Mouse (Mus musculus): ENCODE data around the gene Txnrd2. TPM values are rescaled to one million over a fixed set of nuclear protein-coding genes. Genes with fewer than 3 reads are reported as not detected.
A peak's percentile ranks its signal among the peaks of the same experiment; 100 is the strongest.

The Txnrd2 gene
- polyA plus RNA-seq, 1 experiment from 2014 or later, result 39.6 TPM

- no peak overlapping the region for H3K4me2 ChIP-seq (ENCODE audit: low read depth, low read length)
- H3K27ac ChIP-seq (ENCODE audit: low read length), result no peak overlapping the region
- H3K9ac ChIP-seq (ENCODE audit: low read length), result no peak overlapping the region
- no peaks in the 10 kb centered on the region for H3K9me3 ChIP-seq (replicated peaks; ENCODE audit: control insufficient read depth, low read length)
- no peak for ATAC-seq (replicated peaks; ENCODE audit: extremely low read depth, insufficient read depth, low FRiP score)
- no peak overlapping the region for H3K4me3 ChIP-seq (ENCODE audit: low read length)
- H3K36me3 ChIP-seq (ENCODE audit: control insufficient read depth, insufficient read depth), result no peaks in the 10 kb centered on the region; the same call in 1 of the 2 replicates
- no peaks in the 10 kb centered on the region for H3K4me1 ChIP-seq (ENCODE audit: control insufficient read depth, insufficient read depth, low read length)
- WGBS, result 52% methylated on average over 4 of the region's 4 CpGs
- H3K27me3 ChIP-seq (ENCODE audit: control insufficient read depth, insufficient read depth, low read length), result no peaks in the 10 kb centered on the region
Observed at GRCm38 (mm10) chr16:18480933-18481485, 54.8 kb downstream of the Txnrd2 start.

- WGBS, result 88% methylated on average over 3 of the region's 3 CpGs
- no peak overlapping the region for H3K4me2 ChIP-seq (ENCODE audit: low read depth, low read length)
- no peak for ATAC-seq (replicated peaks; ENCODE audit: extremely low read depth, insufficient read depth, low FRiP score)
- H3K9me3 ChIP-seq (replicated peaks; ENCODE audit: control insufficient read depth, low read length), result no peaks in the 10 kb centered on the region
- H3K4me1 ChIP-seq (ENCODE audit: control insufficient read depth, insufficient read depth, low read length), result no peaks in the 10 kb centered on the region
- H3K27me3 ChIP-seq (ENCODE audit: control insufficient read depth, insufficient read depth, low read length), result no peaks in the 10 kb centered on the region
- H3K36me3 ChIP-seq (ENCODE audit: control insufficient read depth, insufficient read depth), result no peaks in the 10 kb centered on the region; the same call in 1 of the 2 replicates
- no peak overlapping the region for H3K4me3 ChIP-seq (ENCODE audit: low read length)
- no peak overlapping the region for H3K9ac ChIP-seq (ENCODE audit: low read length)
- no peak overlapping the region for H3K27ac ChIP-seq (ENCODE audit: low read length)
Observed at GRCm38 (mm10) chr16:18482431-18482830, 56.2 kb downstream of the Txnrd2 start.

GRCm38 (mm10) chr16:18483839-18484238 is 57.7 kb downstream of the Txnrd2 start:
- ATAC-seq (replicated peaks; ENCODE audit: extremely low read depth, insufficient read depth, low FRiP score), result no peak
- H3K27ac ChIP-seq (ENCODE audit: low read length), result no peak overlapping the region
- no peaks in the 10 kb centered on the region for H3K4me1 ChIP-seq (ENCODE audit: control insufficient read depth, insufficient read depth, low read length)
- H3K36me3 ChIP-seq (ENCODE audit: control insufficient read depth, insufficient read depth), result no peaks in the 10 kb centered on the region
- H3K9me3 ChIP-seq (replicated peaks; ENCODE audit: control insufficient read depth, low read length), result no peaks in the 10 kb centered on the region
- H3K4me3 ChIP-seq (ENCODE audit: low read length), result no peak overlapping the region
- H3K4me2 ChIP-seq (ENCODE audit: low read depth, low read length), result no peak overlapping the region
- no peak overlapping the region for H3K9ac ChIP-seq (ENCODE audit: low read length)
- H3K27me3 ChIP-seq (ENCODE audit: control insufficient read depth, insufficient read depth, low read length), result no peaks in the 10 kb centered on the region
- WGBS, result 73% methylated on average over 5 of the region's 5 CpGs

- WGBS, result 43% methylated on average over 4 of the region's 4 CpGs
- H3K9ac ChIP-seq (ENCODE audit: low read length), result no peak overlapping the region
Observed at GRCm38 (mm10) chr16:18484386-18484785, 58.2 kb downstream of the Txnrd2 start.

GRCm38 (mm10) chr16:18484794-18485435 is 58.7 kb downstream of the Txnrd2 start:
- Histone ChIP-seq H3K9ac (ENCODE audit: low read length) (no peak overlapping the region), H3K4me2 (ENCODE audit: low read depth, low read length) (no peak overlapping the region), H3K36me3 (ENCODE audit: control insufficient read depth, insufficient read depth) (no peaks in the 10 kb centered on the region), H3K9me3 (replicated peaks; ENCODE audit: control insufficient read depth, low read length) (no peaks in the 10 kb centered on the region), H3K27ac (ENCODE audit: low read length) (no peak overlapping the region), H3K4me3 (ENCODE audit: low read length) (no peak overlapping the region), H3K4me1 (ENCODE audit: control insufficient read depth, insufficient read depth, low read length) (no peaks in the 10 kb centered on the region), H3K27me3 (ENCODE audit: control insufficient read depth, insufficient read depth, low read length) (no peaks in the 10 kb centered on the region)
- 57% methylated on average over 5 of the region's 5 CpGs for WGBS
- ATAC-seq (replicated peaks; ENCODE audit: extremely low read depth, insufficient read depth, low FRiP score), result no peak

More at GRCm38 (mm10) chr16:18484386-18484785, 58.2 kb downstream of the Txnrd2 start:
- Histone ChIP-seq H3K4me2 (ENCODE audit: low read depth, low read length) (no peak overlapping the region), H3K4me3 (ENCODE audit: low read length) (no peak overlapping the region), H3K4me1 (ENCODE audit: control insufficient read depth, insufficient read depth, low read length) (no peaks in the 10 kb centered on the region), H3K36me3 (ENCODE audit: control insufficient read depth, insufficient read depth) (no peaks in the 10 kb centered on the region), H3K27me3 (ENCODE audit: control insufficient read depth, insufficient read depth, low read length) (no peaks in the 10 kb centered on the region), H3K9me3 (replicated peaks; ENCODE audit: control insufficient read depth, low read length) (no peaks in the 10 kb centered on the region), H3K27ac (ENCODE audit: low read length) (no peak overlapping the region)
- ATAC-seq (replicated peaks; ENCODE audit: extremely low read depth, insufficient read depth, low FRiP score), result no peak

GRCm38 (mm10) chr16:18486126-18486525 is 59.9 kb downstream of the Txnrd2 start:
- Histone ChIP-seq H3K9me3 (replicated peaks; ENCODE audit: control insufficient read depth, low read length) (no peaks in the 10 kb centered on the region), H3K4me2 (ENCODE audit: low read depth, low read length) (no peak overlapping the region), H3K4me3 (ENCODE audit: low read length) (no peak overlapping the region), H3K9ac (ENCODE audit: low read length) (no peak overlapping the region), H3K36me3 (ENCODE audit: control insufficient read depth, insufficient read depth) (no peaks in the 10 kb centered on the region), H3K4me1 (ENCODE audit: control insufficient read depth, insufficient read depth, low read length) (no peaks in the 10 kb centered on the region), H3K27me3 (ENCODE audit: control insufficient read depth, insufficient read depth, low read length) (no peaks in the 10 kb centered on the region), H3K27ac (ENCODE audit: low read length) (no peak overlapping the region)
- WGBS, result 95% methylated on average over 2 of the region's 2 CpGs
- ATAC-seq (replicated peaks; ENCODE audit: extremely low read depth, insufficient read depth, low FRiP score), result no peak

- Histone ChIP-seq H3K4me3 (ENCODE audit: low read length) (no peak overlapping the region), H3K9ac (ENCODE audit: low read length) (no peak overlapping the region), H3K27ac (ENCODE audit: low read length) (no peak overlapping the region), H3K4me2 (ENCODE audit: low read depth, low read length) (no peak overlapping the region), H3K36me3 (ENCODE audit: control insufficient read depth, insufficient read depth) (no peaks in the 10 kb centered on the region), H3K9me3 (replicated peaks; ENCODE audit: control insufficient read depth, low read length) (no peaks in the 10 kb centered on the region), H3K27me3 (ENCODE audit: control insufficient read depth, insufficient read depth, low read length) (no peaks in the 10 kb centered on the region), H3K4me1 (ENCODE audit: control insufficient read depth, insufficient read depth, low read length) (no peaks in the 10 kb centered on the region)
- WGBS, result 98% methylated on average over 3 of the region's 3 CpGs
- ATAC-seq (replicated peaks; ENCODE audit: extremely low read depth, insufficient read depth, low FRiP score), result no peak
Observed at GRCm38 (mm10) chr16:18490281-18490680, 64.1 kb downstream of the Txnrd2 start.

GRCm38 (mm10) chr16:18490894-18491293 is 64.7 kb downstream of the Txnrd2 start:
- Histone ChIP-seq H3K4me3 (ENCODE audit: low read length) (no peak overlapping the region), H3K4me2 (ENCODE audit: low read depth, low read length) (no peak overlapping the region), H3K9me3 (replicated peaks; ENCODE audit: control insufficient read depth, low read length) (no peaks in the 10 kb centered on the region), H3K27ac (ENCODE audit: low read length) (no peak overlapping the region), H3K36me3 (ENCODE audit: control insufficient read depth, insufficient read depth) (no peaks in the 10 kb centered on the region), H3K27me3 (ENCODE audit: control insufficient read depth, insufficient read depth, low read length) (no peaks in the 10 kb centered on the region), H3K4me1 (ENCODE audit: control insufficient read depth, insufficient read depth, low read length) (no peaks in the 10 kb centered on the region), H3K9ac (ENCODE audit: low read length) (no peak overlapping the region)
- ATAC-seq (replicated peaks; ENCODE audit: extremely low read depth, insufficient read depth, low FRiP score), result no peak
- WGBS, result 64% methylated on average over 1 of the region's 1 CpGs

GRCm38 (mm10) chr16:18497865-18498515 is 71.8 kb downstream of the Txnrd2 start:
- WGBS, result 9% methylated on average over 6 of the region's 6 CpGs
- ATAC-seq (replicated peaks; ENCODE audit: extremely low read depth, insufficient read depth, low FRiP score), result peak; percentile 56
- Histone ChIP-seq H3K36me3 (ENCODE audit: control insufficient read depth, insufficient read depth) (peaks cover 12% of the 10 kb centered on the region; the same call in 1 of the 2 replicates), H3K4me3 (ENCODE audit: low read length) (peak overlapping the region; percentile 94), H3K27ac (ENCODE audit: low read length) (peak overlapping the region; percentile 87), H3K27me3 (ENCODE audit: control insufficient read depth, insufficient read depth, low read length) (no peaks in the 10 kb centered on the region), H3K9ac (ENCODE audit: low read length) (peak overlapping the region; percentile 94), H3K4me1 (ENCODE audit: control insufficient read depth, insufficient read depth, low read length) (peaks cover 12% of the 10 kb centered on the region), H3K9me3 (replicated peaks; ENCODE audit: control insufficient read depth, low read length) (no peaks in the 10 kb centered on the region), H3K4me2 (ENCODE audit: low read depth, low read length) (peak overlapping the region; percentile 98)

Measured in heart, embryonic 16.5 days (tissue).